Mouse (Mus musculus): ENCODE results near the gene Sem1. TPM values are rescaled to one million over a fixed set of nuclear protein-coding genes. Genes with fewer than 3 reads are reported as not detected.

The Sem1 gene
- polyA plus RNA-seq (2015; fragmentation: Nextera tagmentation; extraction: Ambion mirVana), result 247 and 253 TPM in 2 replicates

DNA sequence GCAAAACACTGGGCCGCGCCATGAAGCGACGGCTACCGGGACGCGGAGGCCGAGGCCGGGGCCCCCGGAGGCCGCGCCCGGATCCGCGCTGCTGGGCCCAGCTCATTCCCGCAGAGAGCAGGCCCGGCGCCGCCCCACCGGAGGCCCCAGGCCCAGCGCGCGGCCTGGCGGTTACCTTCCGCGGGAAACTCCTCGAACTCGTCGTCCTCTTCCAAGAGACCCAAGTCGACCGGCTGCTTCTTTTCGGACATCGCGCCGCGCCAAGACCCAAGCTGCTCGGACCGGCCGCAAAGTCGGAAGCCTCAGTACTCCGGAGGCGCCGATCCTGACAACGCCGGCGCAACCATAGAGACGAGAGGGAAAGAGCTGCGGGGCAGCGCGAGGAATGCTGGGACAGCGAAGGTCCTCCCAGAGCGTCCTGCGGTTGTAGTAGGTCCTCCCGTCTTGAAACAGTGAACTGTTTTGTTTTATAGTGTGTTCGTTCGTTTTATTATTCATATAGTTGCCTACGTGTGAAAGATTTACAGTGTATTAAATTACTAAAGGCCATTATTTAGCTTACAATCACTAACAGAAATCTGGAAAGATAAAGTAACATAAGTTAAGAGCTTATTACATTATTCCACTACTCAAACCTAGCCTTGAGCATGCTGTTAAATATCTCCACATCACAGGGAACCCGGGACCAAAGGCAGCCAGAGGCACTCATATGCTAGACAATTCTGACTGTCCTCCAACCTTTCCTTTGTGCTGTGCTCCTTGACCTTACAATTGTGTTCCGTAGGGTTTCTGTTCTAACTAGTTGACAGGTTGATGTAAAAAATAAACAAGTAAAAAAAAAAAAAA is at the start of gene Sem1:
Sem1 (minus strand) TSS at position 360 of the 846 bp plus-strand sequence.
- Histone ChIP-seq H3K9ac (peak within 1 kb of the TSS; percentile 94), H3K4me3 (replicated peaks) (peak within 1 kb of the TSS; percentile 69), H3K27ac (replicated peaks) (peak within 1 kb of the TSS; percentile 92), H3K36me3 (no peaks in the 10 kb centered on the region), H3K4me2 (replicated peaks) (peak within 1 kb of the TSS; percentile 56), H3K9me3 (replicated peaks) (no peaks in the 10 kb centered on the region), H3K4me1 (peaks cover 5% of the 10 kb centered on the region; the same call in 1 of the 2 replicates), H3K27me3 (no peaks in the 10 kb centered on the region)
- 1% methylated on average over 59 of the region's 59 CpGs for WGBS
- peak; percentile 95 for ATAC-seq (ENCODE audit: insufficient number of reproducible peaks, low FRiP score, low TSS enrichment, low read depth)

GRCm38 (mm10) chr6:6622846-6623749 is 44.6 kb upstream of the Sem1 start:
- 43% methylated on average over 16 of the region's 16 CpGs for WGBS
- H3K9me3 ChIP-seq (replicated peaks), result no peaks in the 10 kb centered on the region
- H3K27ac ChIP-seq (replicated peaks), result no peak overlapping the region
- no peak overlapping the region for H3K4me3 ChIP-seq (replicated peaks)
- no peak for ATAC-seq (ENCODE audit: insufficient number of reproducible peaks, low FRiP score, low TSS enrichment, low read depth)
- H3K4me2 ChIP-seq (replicated peaks), result 0 out of 2 replicates have a peak overlapping the region, but pooled peaks have one; percentile 15
- no peaks in the 10 kb centered on the region for H3K36me3 ChIP-seq
- H3K27me3 ChIP-seq, result 0 out of 2 replicates have a peak, but pooled peaks cover 3% of the 10 kb centered on the region
- H3K4me1 ChIP-seq, result peaks cover 7% of the 10 kb centered on the region
- no peak overlapping the region for H3K9ac ChIP-seq

DNA sequence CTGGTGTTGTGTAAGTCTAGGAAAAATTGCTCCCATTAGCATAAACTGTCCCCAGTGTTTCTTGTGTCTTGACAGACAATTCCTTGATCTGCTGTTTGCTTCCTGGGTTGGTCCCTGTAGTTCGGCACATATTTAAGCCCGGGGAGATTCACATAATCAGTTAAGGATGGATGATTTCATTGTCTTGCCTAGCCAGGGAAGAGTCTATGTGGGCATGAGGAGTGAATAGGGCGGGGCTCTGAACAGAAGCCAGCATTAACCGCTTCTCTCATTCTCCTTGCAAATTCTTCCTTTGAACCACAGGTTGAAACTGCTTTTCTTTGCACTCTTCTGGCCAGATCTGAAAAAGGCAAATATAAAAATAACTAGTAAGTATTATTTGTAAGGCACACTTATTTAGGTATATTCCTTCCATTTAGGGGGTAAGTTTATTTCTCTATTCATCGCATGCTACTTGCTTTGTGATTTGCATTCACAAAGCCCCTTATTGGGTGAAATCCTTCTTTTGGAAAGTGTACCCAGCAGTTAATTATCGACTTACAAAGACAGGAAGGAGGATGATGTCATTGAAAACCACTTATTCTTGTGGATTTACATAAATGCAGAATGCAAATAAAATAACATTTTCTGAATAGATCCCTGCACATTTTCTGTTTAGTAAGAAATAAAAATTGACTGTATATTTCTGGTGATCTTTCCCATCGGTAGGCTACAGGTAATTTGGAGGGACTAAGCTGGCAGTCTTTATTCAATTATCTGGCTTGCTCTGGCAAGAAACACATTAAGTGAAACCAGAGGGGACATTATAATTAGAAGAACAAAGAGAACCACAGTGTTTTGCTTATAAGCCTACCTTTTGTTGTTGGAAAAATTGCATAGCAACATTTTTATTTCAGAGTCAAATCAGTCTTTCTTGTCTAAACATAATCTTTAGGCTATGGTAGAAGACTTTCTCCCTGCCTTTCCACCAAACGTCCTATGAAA is 25.4 kb upstream of the Sem1 start:
- no peak for ATAC-seq (ENCODE audit: insufficient number of reproducible peaks, low FRiP score, low TSS enrichment, low read depth)
- H3K4me2 ChIP-seq (replicated peaks), result no peak overlapping the region
- no peaks in the 10 kb centered on the region for H3K9me3 ChIP-seq (replicated peaks)
- 43% methylated on average over 8 of the region's 8 CpGs for WGBS
- H3K36me3 ChIP-seq, result no peaks in the 10 kb centered on the region
- no peak overlapping the region for H3K27ac ChIP-seq (replicated peaks)
- H3K4me3 ChIP-seq (replicated peaks), result no peak overlapping the region
- H3K4me1 ChIP-seq, result 0 out of 2 replicates have a peak, but pooled peaks cover 3% of the 10 kb centered on the region
- no peak overlapping the region for H3K9ac ChIP-seq
- H3K27me3 ChIP-seq, result no peaks in the 10 kb centered on the region

DNA sequence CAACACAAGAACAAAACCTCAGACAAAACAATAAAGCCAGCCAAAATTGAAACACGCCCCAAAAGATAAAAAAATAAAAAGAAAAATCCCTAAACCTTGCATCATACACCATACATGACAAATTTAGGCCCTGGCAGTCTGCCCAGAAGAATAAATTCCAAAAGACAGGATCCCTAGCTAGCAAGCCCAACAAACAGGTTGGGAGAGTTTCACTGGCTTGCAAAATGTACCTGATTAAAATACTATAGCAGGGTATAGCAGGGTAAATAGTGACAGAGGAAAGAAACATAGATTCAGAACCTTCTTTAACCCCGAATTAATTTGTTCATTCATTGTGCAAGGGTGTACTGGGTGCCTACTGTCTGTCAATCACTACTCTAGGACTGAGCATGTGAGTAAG is 7.8 kb upstream of the Sem1 start:
- H3K9me3 ChIP-seq (replicated peaks), result no peaks in the 10 kb centered on the region
- H3K27me3 ChIP-seq, result no peaks in the 10 kb centered on the region
- no peak overlapping the region for H3K9ac ChIP-seq
- 51% methylated on average over 2 of the region's 2 CpGs for WGBS
- 0 out of 2 replicates have a peak overlapping the region, but pooled peaks have one; percentile 7 for H3K27ac ChIP-seq (replicated peaks)
- H3K4me1 ChIP-seq, result 0 out of 2 replicates have a peak, but pooled peaks cover 4% of the 10 kb centered on the region
- no peaks in the 10 kb centered on the region for H3K36me3 ChIP-seq
- no peak overlapping the region for H3K4me2 ChIP-seq (replicated peaks)
- no peak overlapping the region for H3K4me3 ChIP-seq (replicated peaks)
- ATAC-seq (ENCODE audit: insufficient number of reproducible peaks, low FRiP score, low TSS enrichment, low read depth), result peak; percentile 63

GRCm38 (mm10) chr6:6581849-6582248 is 3.4 kb upstream of the Sem1 start:
- Histone ChIP-seq H3K36me3 (no peaks in the 10 kb centered on the region), H3K9me3 (replicated peaks) (no peaks in the 10 kb centered on the region), H3K4me1 (peaks cover 5% of the 10 kb centered on the region; the same call in 1 of the 2 replicates), H3K4me2 (replicated peaks) (no peak overlapping the region), H3K27ac (replicated peaks) (no peak overlapping the region), H3K9ac (no peak overlapping the region), H3K4me3 (replicated peaks) (no peak overlapping the region), H3K27me3 (no peaks in the 10 kb centered on the region)
- WGBS, result 63% methylated on average over 2 of the region's 2 CpGs
- ATAC-seq (ENCODE audit: insufficient number of reproducible peaks, low FRiP score, low TSS enrichment, low read depth), result no peak

GRCm38 (mm10) chr6:6577741-6578284 is 650 bp downstream of the Sem1 start:
- peak; percentile 51 for ATAC-seq (ENCODE audit: insufficient number of reproducible peaks, low FRiP score, low TSS enrichment, low read depth)
- Histone ChIP-seq H3K27me3 (no peaks in the 10 kb centered on the region), H3K4me3 (replicated peaks) (peak overlapping the region; percentile 69), H3K27ac (replicated peaks) (peak overlapping the region; percentile 92), H3K4me1 (peaks cover 5% of the 10 kb centered on the region; the same call in 1 of the 2 replicates), H3K9me3 (replicated peaks) (no peaks in the 10 kb centered on the region), H3K4me2 (replicated peaks) (peak overlapping the region; percentile 56), H3K9ac (peak overlapping the region; percentile 94), H3K36me3 (no peaks in the 10 kb centered on the region)
- WGBS, result 1% methylated on average over 17 of the region's 17 CpGs

DNA sequence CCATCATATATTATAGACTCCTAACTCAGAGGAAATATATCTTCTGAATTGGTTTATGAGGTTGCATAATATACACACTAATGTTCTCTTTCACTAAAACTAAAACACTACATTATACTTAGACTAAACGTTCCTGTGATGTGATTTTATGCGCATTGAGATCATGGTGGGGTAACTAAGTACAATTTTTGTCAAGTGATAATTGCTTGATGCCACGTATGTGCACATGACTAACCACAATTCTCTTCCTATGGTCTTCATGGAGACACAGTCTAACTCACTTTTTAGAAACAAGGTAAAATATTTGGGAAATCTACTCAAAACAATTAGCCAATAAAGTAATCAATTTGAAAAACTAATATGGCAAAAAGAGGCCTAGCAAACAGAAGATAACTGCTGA is 1.2 kb downstream of the Sem1 start:
- peak overlapping the region; percentile 94; the same call in 1 of the 2 replicates for H3K9ac ChIP-seq
- no peak for ATAC-seq (ENCODE audit: insufficient number of reproducible peaks, low FRiP score, low TSS enrichment, low read depth)
- no peak overlapping the region for H3K27ac ChIP-seq (replicated peaks)
- H3K36me3 ChIP-seq, result no peaks in the 10 kb centered on the region
- peak overlapping the region; percentile 56 for H3K4me2 ChIP-seq (replicated peaks)
- 54% methylated on average over 3 of the region's 3 CpGs for whole genome bisulfite sequencing
- H3K4me3 ChIP-seq (replicated peaks), result peak overlapping the region; percentile 69
- peaks cover 5% of the 10 kb centered on the region; the same call in 1 of the 2 replicates for H3K4me1 ChIP-seq
- no peaks in the 10 kb centered on the region for H3K27me3 ChIP-seq
- no peaks in the 10 kb centered on the region for H3K9me3 ChIP-seq (replicated peaks)

DNA sequence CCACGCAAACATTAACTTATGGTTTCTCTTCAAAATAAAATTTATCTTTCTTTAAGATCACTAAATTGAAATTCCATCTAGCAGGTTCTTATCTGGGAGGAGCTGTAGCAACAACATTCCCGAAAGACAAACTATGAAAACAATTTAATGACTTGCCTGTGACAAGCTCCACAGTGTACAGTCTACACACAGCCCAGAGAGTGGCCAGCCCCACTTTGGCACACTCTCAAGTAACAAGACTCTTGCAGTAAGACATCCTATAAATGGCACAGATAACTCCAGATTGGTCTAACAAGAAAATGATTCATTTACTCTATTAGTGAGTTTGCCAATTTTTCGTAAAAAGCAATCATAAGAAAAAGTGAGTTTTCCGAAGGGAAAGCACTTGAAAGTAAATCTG is 2.7 kb downstream of the Sem1 start:
- no peaks in the 10 kb centered on the region for H3K9me3 ChIP-seq (replicated peaks)
- H3K9ac ChIP-seq, result no peak overlapping the region
- H3K27ac ChIP-seq (replicated peaks), result no peak overlapping the region
- no peak overlapping the region for H3K4me2 ChIP-seq (replicated peaks)
- no peaks in the 10 kb centered on the region for H3K36me3 ChIP-seq
- H3K4me1 ChIP-seq, result peaks cover 5% of the 10 kb centered on the region; the same call in 1 of the 2 replicates
- H3K27me3 ChIP-seq, result no peaks in the 10 kb centered on the region
- ATAC-seq (ENCODE audit: insufficient number of reproducible peaks, low FRiP score, low TSS enrichment, low read depth), result no peak
- WGBS, result 71% methylated on average over 4 of the region's 4 CpGs
- H3K4me3 ChIP-seq (replicated peaks), result no peak overlapping the region

GRCm38 (mm10) chr6:6568436-6568835 is 10.0 kb downstream of the Sem1 start:
- Histone ChIP-seq H3K9ac (no peak overlapping the region), H3K27me3 (no peaks in the 10 kb centered on the region), H3K9me3 (replicated peaks) (no peaks in the 10 kb centered on the region), H3K4me1 (no peaks in the 10 kb centered on the region), H3K4me3 (replicated peaks) (no peak overlapping the region), H3K27ac (replicated peaks) (no peak overlapping the region), H3K36me3 (no peaks in the 10 kb centered on the region), H3K4me2 (replicated peaks) (no peak overlapping the region)
- no peak for ATAC-seq (ENCODE audit: insufficient number of reproducible peaks, low FRiP score, low TSS enrichment, low read depth)
- WGBS, result 80% methylated on average over 3 of the region's 3 CpGs

DNA sequence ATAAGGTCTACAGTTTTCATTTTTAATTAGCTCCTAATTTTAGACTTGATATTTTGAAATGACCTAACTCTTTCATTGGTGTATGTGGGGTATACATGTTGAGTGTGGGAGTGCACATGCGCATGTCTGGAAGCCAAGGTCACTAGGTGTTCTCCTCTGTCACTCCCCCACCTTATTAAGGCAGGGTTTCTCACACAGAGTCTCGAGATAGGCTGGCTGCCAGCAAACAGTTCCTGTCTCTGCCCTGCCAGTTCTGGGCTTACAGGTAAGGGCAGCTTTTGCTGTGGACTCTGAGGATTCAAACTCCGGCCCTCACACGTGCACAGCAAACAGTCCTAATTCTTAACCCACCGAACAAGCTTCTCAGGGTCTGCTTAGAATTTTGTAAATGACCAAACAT is 14.8 kb downstream of the Sem1 start:
- no peak for ATAC-seq (ENCODE audit: insufficient number of reproducible peaks, low FRiP score, low TSS enrichment, low read depth)
- Histone ChIP-seq H3K27me3 (no peaks in the 10 kb centered on the region), H3K27ac (replicated peaks) (no peak overlapping the region), H3K4me1 (peaks cover 11% of the 10 kb centered on the region), H3K4me2 (replicated peaks) (no peak overlapping the region), H3K36me3 (no peaks in the 10 kb centered on the region), H3K9ac (no peak overlapping the region), H3K4me3 (replicated peaks) (no peak overlapping the region), H3K9me3 (replicated peaks) (no peaks in the 10 kb centered on the region)
- 82% methylated on average over 5 of the region's 5 CpGs for WGBS
